Mouse (Mus musculus) neutrophil, adult 65 days (primary cell): Measurements from ENCODE around the gene Irf5. TPM values are rescaled to one million over a fixed set of nuclear protein-coding genes. Genes with fewer than 3 reads are reported as not detected.

Source experiments
- total RNA-seq: library from RNA; stranded (reverse); gene quantifications from 2 replicates; pipeline ENCODE4 v1.2.4, GENCODE M21; 2023

Gene Irf5
- total RNA-seq: 91.2 and 107 TPM in 2 replicates

DNA sequence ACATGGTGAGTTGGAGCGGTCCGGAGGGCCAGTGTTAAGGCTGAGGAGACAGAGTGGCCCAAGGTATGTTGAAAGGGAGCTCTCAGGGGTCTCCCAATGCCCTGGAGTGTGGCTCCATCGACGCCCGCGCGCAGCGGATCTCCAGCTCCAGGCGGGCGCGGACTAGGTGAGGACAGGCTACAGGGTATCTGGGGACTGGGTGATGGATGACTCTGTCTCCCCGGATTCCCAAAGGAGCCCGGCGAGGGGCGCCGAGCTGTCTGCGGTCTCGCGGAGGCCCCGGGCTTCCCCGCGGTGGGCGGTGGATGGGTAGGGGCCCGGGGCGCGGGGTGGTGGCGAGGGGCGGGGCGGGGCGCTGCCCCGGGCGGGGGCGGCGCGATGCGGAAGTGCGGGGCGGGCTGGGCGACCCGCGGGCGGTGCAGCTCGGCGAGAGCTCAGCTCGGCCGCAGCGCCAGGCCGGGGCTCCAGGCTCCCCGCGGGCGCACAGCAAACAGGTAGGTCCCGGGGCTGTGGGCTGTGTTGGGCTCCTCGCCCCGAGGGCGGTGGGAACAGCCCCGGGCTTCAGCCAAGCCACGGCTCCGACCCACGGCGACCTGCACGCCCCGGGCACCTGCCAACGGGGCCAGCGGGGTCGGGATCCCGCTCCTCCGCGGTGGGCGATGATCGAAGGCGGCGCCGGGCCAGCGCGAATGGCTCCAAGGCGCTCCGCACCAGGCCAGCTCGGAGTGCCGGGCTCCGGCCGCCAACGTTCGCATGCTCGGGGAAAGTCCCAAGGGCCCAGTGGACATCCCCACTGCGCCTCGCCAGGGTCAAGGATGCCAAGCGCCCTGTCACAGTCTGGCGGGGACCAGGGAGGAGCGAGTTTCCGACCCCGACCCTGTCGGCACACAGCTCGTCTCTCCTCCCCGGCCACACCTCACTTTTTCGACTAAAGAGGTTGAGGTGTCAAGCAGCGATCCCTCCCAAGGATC lies at the start of gene Irf5:
TSS of gene Irf5 (plus strand) at position 345 of the 971 bp plus-strand sequence.

DNA sequence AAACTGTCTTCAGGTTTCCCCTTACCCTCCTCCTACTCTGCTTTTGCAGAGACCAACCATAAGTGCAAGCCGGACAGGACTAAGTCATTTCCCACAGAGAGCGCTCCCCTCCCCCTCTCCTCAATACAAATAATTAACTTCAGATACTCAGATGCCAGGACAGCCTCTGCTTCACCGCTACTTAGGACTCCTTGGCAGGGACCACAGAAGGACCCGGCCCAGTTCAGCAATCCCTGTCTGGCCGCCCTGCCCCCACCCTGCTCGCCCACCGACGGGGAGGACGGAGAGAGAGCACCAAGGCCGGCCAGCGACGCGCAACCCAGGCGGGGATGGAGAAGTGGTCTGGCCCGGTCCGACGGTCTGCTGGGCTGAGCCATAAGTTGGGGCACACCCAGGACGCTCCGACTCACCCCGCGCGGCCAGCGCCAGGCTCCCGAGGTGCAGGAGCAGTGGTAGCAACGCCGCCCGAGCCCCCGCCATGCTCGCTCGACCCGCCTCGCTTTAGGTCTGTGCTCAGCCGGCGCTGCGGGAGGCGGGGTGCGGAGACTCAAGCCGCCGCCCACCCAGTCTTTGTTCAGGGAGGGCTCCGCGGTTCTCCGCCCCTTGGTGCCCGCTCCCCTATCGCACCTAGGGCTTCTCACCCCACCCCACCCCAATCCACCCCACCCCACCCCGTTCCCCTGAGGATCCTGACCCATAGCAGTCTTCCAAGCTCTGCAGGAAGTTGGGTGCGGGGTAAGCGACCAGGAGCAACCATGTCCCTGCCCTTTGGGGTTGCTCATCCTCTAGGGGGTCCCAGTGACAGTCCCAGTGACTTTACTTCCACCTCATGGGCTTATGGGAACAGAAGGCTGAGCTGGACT lies 18.7 kb upstream of the Irf5 start, which contains the start of gene Kcp:
TSS of gene Kcp (minus strand) at position 506 of the 863 bp plus-strand sequence.

Other genes with a start within 250 kb of the Irf5 start
- not detected in 2 replicates for gene Fam71f2, start 247.0 kb upstream of the Irf5 start, total RNA-seq
- gene Fam71f1, start 207.5 kb upstream of the Irf5 start, total RNA-seq: not detected in 2 replicates
- 36.3 and 37.3 TPM in 2 replicates for gene Calu, start 178.6 kb upstream of the Irf5 start, total RNA-seq
- gene Opn1sw, start 138.2 kb upstream of the Irf5 start, total RNA-seq: not detected in 2 replicates
- gene Ccdc136, start 130.3 kb upstream of the Irf5 start, total RNA-seq: not detected in 2 replicates
- gene Flnc, start 93.4 kb upstream of the Irf5 start, total RNA-seq: not detected in 2 replicates
- gene Atp6v1f, start 58.9 kb upstream of the Irf5 start, total RNA-seq: 138 and 155 TPM in 2 replicates
- gene Atp6v1fnb, start 55.2 kb upstream of the Irf5 start, total RNA-seq: 2.5 TPM in 2 replicates
- not detected in 2 replicates for gene Kcp, start 18.7 kb upstream of the Irf5 start, total RNA-seq
- 56.1 and 89.3 TPM in 2 replicates for gene Tnpo3, start 83.3 kb downstream of the Irf5 start, total RNA-seq
- gene Tspan33, start 167.6 kb downstream of the Irf5 start, total RNA-seq: 1.5 and 2.7 TPM in 2 replicates
- 0.52 and 1.3 TPM in 2 replicates for gene Smo, start 208.9 kb downstream of the Irf5 start, total RNA-seq
- 23.9 and 33.9 TPM in 2 replicates for gene Ahcyl2, start 241.4 kb downstream of the Irf5 start, total RNA-seq